Mouse (Mus musculus) testis, adult 2 months (tissue): ENCODE data around the gene Tiam1.

ENCODE experiments used
- CTCF ChIP-seq: fragments of 200-500 bp; IDR thresholded peaks from 2 replicates; pipeline ENCODE4 v1.5.1; 2012; ENCODE audit warnings: low read depth, mild to moderate bottlenecking, inconsistent platforms, low read length, moderate library complexity; ENCODE audit not compliant: control insufficient read depth, insufficient read depth, insufficient replicate concordance
- POLR2A ChIP-seq: fragments of 200-500 bp; IDR thresholded peaks from 2 replicates; pipeline ENCODE4 v1.6.1; 2012; ENCODE audit warnings: low read depth, mild to moderate bottlenecking, inconsistent platforms, low read length, moderate library complexity; ENCODE audit not compliant: control insufficient read depth

GRCm38 (mm10) chr16:90112577-90113155, 30.9 kb downstream of the Tiam1 start:
- TF ChIP-seq POLR2A: no peak
- TF ChIP-seq CTCF: no peak
